ENCODE assay signal across 8 mouse cellular contexts in genomic region chr13:53119586-53120426, GRCm38 (mm10).
DNase-seq lines count a peak whose midpoint lies in the region; ATAC-seq and TF ChIP-seq lines count a peak whose summit lies in the region.

No protein-coding gene starts in this region.

- no peak overlapping the region for H3K4me2 ChIP-seq in embryonic facial prominence, embryonic 11.5 days (ENCODE audit: low read depth, low read length)
- no peak overlapping the region for H3K4me2 ChIP-seq in heart, embryonic 12.5 days

- no peak overlapping the region for H3K4me3 ChIP-seq in embryonic facial prominence, embryonic 11.5 days (ENCODE audit: low read depth, low read length)
- H3K4me3 ChIP-seq in heart, embryonic 12.5 days = no peak overlapping the region
- H3K4me3 ChIP-seq in lung, adult 2 months (replicated peaks; ENCODE audit: extremely low read depth, low read depth, low read length) = no peak overlapping the region

- 23% methylated on average over 10 of the region's 10 CpGs for WGBS in embryonic facial prominence, embryonic 11.5 days
- 34% methylated on average over 10 of the region's 10 CpGs for WGBS in heart, embryonic 12.5 days
- WGBS in lung, adult 2 months = 26% methylated on average over 10 of the region's 10 CpGs

- no peak overlapping the region for H3K27ac ChIP-seq in embryonic facial prominence, embryonic 11.5 days (replicated peaks; ENCODE audit: low read depth, low read length)
- H3K27ac ChIP-seq in heart, embryonic 12.5 days (ENCODE audit: poor library complexity, severe bottlenecking) = no peak overlapping the region

- DNase-seq in A20 (ENCODE audit: low read depth, low spot score) = peak; percentile 65
- peak; percentile 92 for DNase-seq in adrenal gland, postnatal 10 days
- peak; percentile 96 for DNase-seq in embryonic facial prominence, embryonic 11.5 days (ENCODE audit: low spot score)
- DNase-seq in kidney, postnatal 25 days = peak; percentile 88 to 93
- DNase-seq in lung, adult 2 months = peak; percentile 66
- DNase-seq in ovary, postnatal 14 days (ENCODE audit: low spot score) = peak; percentile 87
- DNase-seq in thymus, postnatal 25 days = peak; percentile 79

- no peaks in the 10 kb centered on the region for H3K27me3 ChIP-seq in embryonic facial prominence, embryonic 11.5 days (ENCODE audit: control insufficient read depth, insufficient read depth, low read length)
- H3K27me3 ChIP-seq in heart, embryonic 12.5 days (replicated peaks) = no peaks in the 10 kb centered on the region

- peak; percentile 82 for TF ChIP-seq CTCF in lung, adult 2 months (IDR thresholded peaks at IDR 0.05; ENCODE audit: insufficient read depth, low read length)

- H3K4me1 ChIP-seq in embryonic facial prominence, embryonic 11.5 days (ENCODE audit: control insufficient read depth, insufficient read depth, low read length) = peaks cover 5% of the 10 kb centered on the region
- peaks cover 20% of the 10 kb centered on the region for H3K4me1 ChIP-seq in heart, embryonic 12.5 days (replicated peaks)
- H3K4me1 ChIP-seq in lung, adult 2 months (ENCODE audit: control insufficient read depth, insufficient read depth, low read length) = no peaks in the 10 kb centered on the region

- 0 out of 2 replicates have a peak, but pooled peaks have one; percentile 26 for ATAC-seq in embryonic facial prominence, embryonic 11.5 days (replicated peaks; ENCODE audit: insufficient number of reproducible peaks, low FRiP score, low TSS enrichment, low read depth)
- peak; percentile 12; the same call in 1 of the 2 replicates for ATAC-seq in heart, embryonic 12.5 days (ENCODE audit: insufficient number of reproducible peaks, low FRiP score)

- no peak overlapping the region for H3K9ac ChIP-seq in embryonic facial prominence, embryonic 11.5 days (replicated peaks; ENCODE audit: low read length)
- no peak overlapping the region for H3K9ac ChIP-seq in heart, embryonic 12.5 days

- no peak for TF ChIP-seq POLR2A in lung, adult 2 months (IDR thresholded peaks at IDR 0.05; ENCODE audit: borderline replicate concordance, extremely low read depth, low read depth, low read length)

- H3K36me3 ChIP-seq in embryonic facial prominence, embryonic 11.5 days (replicated peaks; ENCODE audit: control insufficient read depth, insufficient read depth, low read depth, low read length) = peaks cover 3% of the 10 kb centered on the region; the same call in 1 of the 2 replicates
- peaks cover 29% of the 10 kb centered on the region for H3K36me3 ChIP-seq in heart, embryonic 12.5 days

- H3K9me3 ChIP-seq in embryonic facial prominence, embryonic 11.5 days (replicated peaks; ENCODE audit: control insufficient read depth, low read length) = no peaks in the 10 kb centered on the region
- no peaks in the 10 kb centered on the region for H3K9me3 ChIP-seq in heart, embryonic 12.5 days (replicated peaks)
